ENCODE assay signal across 17 mouse cellular contexts in genomic region chr10:128403931-128404330, GRCm38 (mm10).
DNase-seq lines count a peak whose midpoint lies in the region; ATAC-seq lines count a peak whose summit lies in the region.
"Had no signal": no experiment of that assay in that cellular context is flagged by ENCODE, and none has a peak within 500 bp of the region (broad histone marks: within the 10 kb centered on the region; RNA-seq: fewer than 3 reads in every experiment).

No protein-coding gene starts in this region.

- ATAC-seq in cerebellum, adult (ENCODE audit: insufficient number of reproducible peaks, low FRiP score, low TSS enrichment) = peak; percentile 60; the same call in 1 of the 2 replicates
- ATAC-seq: CD4-positive, CD25-positive, alpha-beta regulatory T cell, adult 4 months; forebrain, embryonic 16.5 days; intestine, embryonic 15.5 days had no signal

- no peak for DNase-seq in cerebellum, postnatal 4 days (ENCODE audit: low spot score in 2 of 2)
- peak; percentile 82 for DNase-seq in cerebellum, adult 11-12 months
- peak; percentile 84 for DNase-seq in cerebellum, adult 9-10 months
- peak; percentile 84 to 89 for DNase-seq in cerebellum, postnatal 25 days
- no peak for DNase-seq in frontal cortex, postnatal 14 days (ENCODE audit: low spot score in 2 of 2)
- DNase-seq in lung, adult 18-20 months = no peak
- no peak for DNase-seq in embryo, embryonic 10 days (ENCODE audit: low spot score)
- DNase-seq: adrenal gland, adult 8-10 months; adrenal gland, postnatal 36 days; B cell, adult 2 months; gastrocnemius, postnatal 25 days; heart, postnatal 4 days; kidney, adult 2 months had no signal

Comparison
In these comparisons a context has a peak if more than half of its experiments do, and no peak if none do; other contexts are left out.
1. DNase-seq: peak in cerebellum, adult 11-12 months (single experiment), cerebellum, adult 9-10 months (single experiment) and cerebellum, postnatal 25 days (2 of 2); none in cerebellum, postnatal 4 days (0 of 2), frontal cortex, postnatal 14 days (0 of 2), lung, adult 18-20 months (0 of 2) and embryo, embryonic 10 days (single experiment).